Mouse (Mus musculus): Measurements from ENCODE around the gene Tube1. TPM values are rescaled to one million over a fixed set of nuclear protein-coding genes. Genes with fewer than 3 reads are reported as not detected.
A peak's percentile ranks its signal among the peaks of the same experiment; 100 is the strongest.
"Not testable (repeated sequence)": the region's sequence is repeated elsewhere in the genome, so short reads cannot be mapped to it uniquely, and the experiment has no call there.

Gene Tube1
- polyA plus RNA-seq, 1 experiment from 2014 or later, result 1.8 TPM

DNA sequence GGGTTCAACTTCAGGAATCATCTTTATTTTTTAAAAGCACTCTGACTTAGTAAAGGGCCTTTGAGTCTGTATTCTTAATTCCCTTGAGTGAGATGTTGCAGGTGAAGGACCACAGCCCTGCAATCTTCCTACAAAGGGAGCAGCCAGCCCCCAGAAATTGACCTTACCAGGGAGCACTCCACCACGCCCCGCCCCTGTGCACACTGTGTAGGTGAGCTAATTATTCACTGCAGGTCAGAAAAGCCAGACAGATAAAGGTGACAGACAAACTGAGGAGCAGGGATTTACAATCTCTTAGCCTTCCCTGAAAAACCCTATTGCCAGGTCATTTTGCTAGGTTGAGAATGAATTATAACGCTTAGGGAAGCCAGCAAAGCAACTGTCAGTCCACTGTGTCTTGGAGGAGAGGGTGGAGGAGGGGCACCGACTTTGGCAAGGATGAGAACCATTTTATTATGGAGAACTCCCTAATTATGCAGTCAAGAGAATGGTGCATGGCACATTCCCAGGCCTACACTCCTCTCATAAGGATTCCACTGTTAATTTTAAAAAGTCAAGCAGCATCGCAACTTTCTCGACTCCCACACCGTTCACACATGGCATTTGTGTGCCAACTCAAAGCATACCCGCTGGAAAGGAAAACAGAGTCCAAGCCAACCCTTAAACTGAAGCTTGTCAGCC, 51.2 kb downstream of the Tube1 start:
- Histone ChIP-seq H3K4me3 (ENCODE audit: low read depth, low read length) (no peak overlapping the region), H3K9ac (replicated peaks; ENCODE audit: low read depth) (no peak overlapping the region), H3K4me1 (ENCODE audit: insufficient read depth, low read depth, low read length) (no peaks in the 10 kb centered on the region), H3K4me2 (replicated peaks; ENCODE audit: low read depth, low read length) (no peak overlapping the region), H3K27ac (ENCODE audit: low read length) (no peak overlapping the region), H3K27me3 (replicated peaks; ENCODE audit: insufficient read depth, low read length) (no peaks in the 10 kb centered on the region), H3K36me3 (ENCODE audit: insufficient read depth, low read length) (no peaks in the 10 kb centered on the region), H3K9me3 (ENCODE audit: low read length) (no peaks in the 10 kb centered on the region)
- TF ChIP-seq EP300 (IDR thresholded peaks at IDR 0.05) (no peak), CTCF (IDR thresholded peaks at IDR 0.05) (no peak)
- ATAC-seq, result 0 out of 2 replicates have a peak, but pooled peaks have one; percentile 6
- WGBS, result 60% methylated on average over 8 of the region's 8 CpGs
- DNase-seq (ENCODE audit: low spot score), result peak; percentile 4

DNA sequence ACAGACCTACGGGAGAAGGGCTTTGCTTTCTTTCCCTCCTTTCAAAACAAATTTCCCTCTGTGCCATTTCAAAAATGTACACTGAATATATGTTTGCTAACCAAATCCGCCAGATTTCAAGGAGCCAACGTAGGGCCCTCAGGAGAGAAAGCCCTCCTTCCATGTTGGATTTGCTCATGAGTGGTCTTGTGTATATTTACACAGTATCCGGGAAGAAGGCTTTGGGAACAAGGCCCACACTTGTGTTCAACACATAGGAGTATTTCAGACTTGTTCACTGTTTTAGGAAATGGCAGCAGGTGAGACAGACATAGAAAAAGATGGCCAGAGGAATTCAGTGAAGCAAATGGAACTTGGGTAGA, 51.8 kb downstream of the Tube1 start:
- Histone ChIP-seq H3K9me3 (ENCODE audit: low read length) (no peaks in the 10 kb centered on the region), H3K36me3 (ENCODE audit: insufficient read depth, low read length) (no peaks in the 10 kb centered on the region), H3K4me1 (ENCODE audit: insufficient read depth, low read depth, low read length) (no peaks in the 10 kb centered on the region), H3K4me2 (replicated peaks; ENCODE audit: low read depth, low read length) (no peak overlapping the region), H3K27me3 (replicated peaks; ENCODE audit: insufficient read depth, low read length) (no peaks in the 10 kb centered on the region), H3K27ac (ENCODE audit: low read length) (no peak overlapping the region), H3K4me3 (ENCODE audit: low read depth, low read length) (no peak overlapping the region), H3K9ac (replicated peaks; ENCODE audit: low read depth) (no peak overlapping the region)
- DNase-seq (ENCODE audit: low spot score), result peak; percentile 31
- no peak for TF ChIP-seq CTCF (IDR thresholded peaks at IDR 0.05)
- TF ChIP-seq EP300 (IDR thresholded peaks at IDR 0.05), result no peak
- ATAC-seq, result peak; percentile 57
- WGBS, result 51% methylated on average over 4 of the region's 4 CpGs

DNA sequence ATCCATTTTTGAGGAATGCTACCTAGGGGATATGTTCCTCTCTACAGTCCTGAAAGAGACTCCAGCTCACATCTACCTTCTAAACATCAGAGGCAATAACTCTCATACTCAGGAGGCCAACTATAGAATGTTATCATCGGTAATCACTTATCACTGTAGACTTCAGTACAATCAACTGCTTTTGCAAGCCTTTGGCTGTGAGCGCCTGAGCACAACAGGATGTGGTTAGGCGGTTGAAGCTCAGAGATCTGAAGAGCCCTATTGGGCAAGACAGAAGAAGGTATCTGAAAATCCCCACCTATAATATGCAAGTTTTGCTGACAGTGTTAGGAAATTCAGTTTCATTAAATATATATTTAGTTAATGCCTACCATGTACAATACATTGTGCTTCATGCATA, 58.9 kb downstream of the Tube1 start:
- H3K27ac ChIP-seq (ENCODE audit: low read length), result no peak overlapping the region
- no peaks in the 10 kb centered on the region for H3K9me3 ChIP-seq (ENCODE audit: low read length)
- TF ChIP-seq CTCF (IDR thresholded peaks at IDR 0.05) (no peak), EP300 (IDR thresholded peaks at IDR 0.05) (no peak)
- H3K4me2 ChIP-seq (replicated peaks; ENCODE audit: low read depth, low read length), result no peak overlapping the region
- no peaks in the 10 kb centered on the region for H3K27me3 ChIP-seq (replicated peaks; ENCODE audit: insufficient read depth, low read length)
- H3K9ac ChIP-seq (replicated peaks; ENCODE audit: low read depth), result no peak overlapping the region
- WGBS, result 86% methylated on average over 3 of the region's 3 CpGs
- ATAC-seq (no peak), DNase-seq (ENCODE audit: low spot score) (no peak)
- no peaks in the 10 kb centered on the region for H3K36me3 ChIP-seq (ENCODE audit: insufficient read depth, low read length)
- no peaks in the 10 kb centered on the region for H3K4me1 ChIP-seq (ENCODE audit: insufficient read depth, low read depth, low read length)
- no peak overlapping the region for H3K4me3 ChIP-seq (ENCODE audit: low read depth, low read length)

DNA sequence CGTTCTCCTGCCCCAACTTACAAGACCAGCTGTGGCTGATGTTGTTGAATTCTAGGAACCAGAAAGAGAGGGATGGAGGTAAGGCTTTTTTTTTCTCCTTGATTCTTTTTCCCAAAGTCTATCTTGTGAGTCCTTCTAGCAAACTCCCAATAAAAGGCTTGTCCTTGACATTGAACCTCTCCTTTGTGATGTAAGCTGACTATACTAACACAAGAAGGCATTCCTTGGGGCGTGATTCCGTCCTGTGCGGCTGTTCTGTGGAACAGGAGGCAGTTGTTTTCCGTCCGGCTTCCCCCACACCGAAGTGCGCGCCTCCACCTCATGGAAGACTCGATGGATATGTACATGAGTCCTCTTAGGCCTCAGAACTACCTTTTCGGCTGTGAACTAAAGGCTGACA, 64.4 kb downstream of the Tube1 start:
- H3K9ac ChIP-seq (replicated peaks; ENCODE audit: low read depth); DNase-seq (ENCODE audit: low spot score); H3K27ac ChIP-seq (ENCODE audit: low read length); H3K4me3 ChIP-seq (ENCODE audit: low read depth, low read length); H3K27me3 ChIP-seq (replicated peaks; ENCODE audit: insufficient read depth, low read length); H3K4me2 ChIP-seq (replicated peaks; ENCODE audit: low read depth, low read length); H3K9me3 ChIP-seq (ENCODE audit: low read length); ATAC-seq; H3K36me3 ChIP-seq (ENCODE audit: insufficient read depth, low read length); H3K4me1 ChIP-seq (ENCODE audit: insufficient read depth, low read depth, low read length): not testable (repeated sequence)
- 93% methylated on average over 11 of the region's 11 CpGs for WGBS

Other genes starting within 250 kb of the Tube1 start
- gene Lama4, start 168.5 kb upstream of the Tube1 start, polyA plus RNA-seq (2015; fragmentation: Nextera tagmentation; extraction: Ambion mirVana), result 72.0 and 73.6 TPM in 2 replicates
- gene Fam229b, start 62 bp upstream of the Tube1 start, polyA plus RNA-seq (2015; fragmentation: Nextera tagmentation; extraction: Ambion mirVana), result 9.0 and 10.2 TPM in 2 replicates
- 0.10 TPM in 1 of 2 replicates, not detected in the other for gene Ccn6, start 29.8 kb downstream of the Tube1 start, polyA plus RNA-seq (2015; fragmentation: Nextera tagmentation; extraction: Ambion mirVana)
- gene Fyn, start 234.9 kb downstream of the Tube1 start, polyA plus RNA-seq (2015; fragmentation: Nextera tagmentation; extraction: Ambion mirVana), result 21.1 and 23.0 TPM in 2 replicates

All from lung, postnatal 0 days (tissue).